Mouse (Mus musculus) midbrain, embryonic 14.5 days (tissue): ENCODE measurements at regions not wholly inside any gene's neighbourhood (a gene's known extent, or its start where the extent isn't known, plus 50 kb on each side); places are given as distances from the start of the nearest gene placed in this dataset.
A peak's percentile ranks its signal among the peaks of the same experiment; 100 is the strongest.

Source experiments
- ATAC-seq: fragments of 200-750 bp; cut with Nextera tagmentation; 2 replicates; pipeline ENCODE4 v1.8.0; 2017; ENCODE audit warnings: moderate number of reproducible peaks, moderate library complexity; ENCODE audit not compliant: low FRiP score, low TSS enrichment
- DNase-seq: peaks from one replicate; pipeline ENCODE4 v3.0.0-alpha.2; 2015
- H3K27ac ChIP-seq: fragments of 300-500 bp; sonication (generic); replicated peaks from 2 replicates; pipeline ENCODE4 v1.5.1; 2014; ENCODE audit warnings: mild to moderate bottlenecking, low read depth, low read length, moderate library complexity
- H3K27me3 ChIP-seq: fragments of 300-500 bp; sonication (generic); 2 replicates; pipeline ENCODE4 v1.6.1; 2014; ENCODE audit warnings: low read length, control low read depth, mixed read lengths; ENCODE audit not compliant: control insufficient read depth, insufficient read depth
- H3K36me3 ChIP-seq: fragments of 300-500 bp; sonication (generic); 2 replicates; pipeline ENCODE4 v1.6.1; 2014; ENCODE audit warnings: low read length, control low read depth; ENCODE audit not compliant: control insufficient read depth, insufficient read depth
- H3K4me1 ChIP-seq: fragments of 300-500 bp; sonication (generic); 2 replicates; pipeline ENCODE4 v1.6.1; 2014; ENCODE audit warnings: mild to moderate bottlenecking, antibody characterized with exemption, low read length, control low read depth; ENCODE audit not compliant: control insufficient read depth, insufficient read depth
- H3K4me2 ChIP-seq: fragments of 300-500 bp; sonication (generic); 2 replicates; pipeline ENCODE4 v1.6.1; 2014; ENCODE audit warnings: mild to moderate bottlenecking, low read length, moderate library complexity
- H3K4me3 ChIP-seq: fragments of 300-500 bp; sonication (generic); replicated peaks from 2 replicates; pipeline ENCODE4 v1.5.1; 2014; ENCODE audit warnings: low read depth, low read length
- H3K9ac ChIP-seq: fragments of 300-500 bp; sonication (generic); replicated peaks from 2 replicates; pipeline ENCODE4 v1.6.1; 2014; ENCODE audit warnings: mild to moderate bottlenecking, low read length, moderate library complexity
- H3K9me3 ChIP-seq: fragments of 300-500 bp; sonication (generic); 2 replicates; pipeline ENCODE4 v1.6.1; 2016; ENCODE audit warnings: low read length, control low read depth, mixed read lengths; ENCODE audit not compliant: control insufficient read depth
- WGBS: fragments of 180-500 bp; shearing (Covaris S2); extraction: QIAGEN DNeasy Blood & Tissue Kit; methylation state at CpG from one replicate; pipeline ENCODE4 v1.1.7; 2014; 5-methylcytosine and 5-hydroxymethylcytosine counted together

- no peak overlapping the region for H3K4me3 ChIP-seq
- no peak overlapping the region for H3K9ac ChIP-seq
- H3K27ac ChIP-seq = no peak overlapping the region
- no peak overlapping the region for H3K4me2 ChIP-seq
- H3K36me3 ChIP-seq = no peaks in the 10 kb centered on the region
- no peaks in the 10 kb centered on the region for H3K9me3 ChIP-seq
- 87% methylated on average over 5 of the region's 5 CpGs for WGBS
- no peaks in the 10 kb centered on the region for H3K27me3 ChIP-seq
- DNase-seq (no peak), ATAC-seq (no peak)
- no peaks in the 10 kb centered on the region for H3K4me1 ChIP-seq
These were observed 323.3 kb downstream of the Rnd3 start for GRCm38 (mm10) chr2:50825626-50826025.

- no peak overlapping the region for H3K9ac ChIP-seq
- no peak overlapping the region for H3K27ac ChIP-seq
- H3K9me3 ChIP-seq = no peaks in the 10 kb centered on the region
- DNase-seq (no peak), ATAC-seq (no peak)
- H3K4me1 ChIP-seq = no peaks in the 10 kb centered on the region
- no peaks in the 10 kb centered on the region for H3K36me3 ChIP-seq
- H3K27me3 ChIP-seq = no peaks in the 10 kb centered on the region
- WGBS = 87% methylated on average over 3 of the region's 3 CpGs
- no peak overlapping the region for H3K4me2 ChIP-seq
- H3K4me3 ChIP-seq = no peak overlapping the region
These were observed 324.1 kb downstream of the Rnd3 start for GRCm38 (mm10) chr2:50824782-50825181.

- Histone ChIP-seq H3K4me3 (no peak overlapping the region), H3K27me3 (no peaks in the 10 kb centered on the region)
- ATAC-seq = no peak
These were observed 326.2 kb downstream of the Rnd3 start for GRCm38 (mm10) chr2:50822738-50823137.

GRCm38 (mm10) chr2:50819305-50819665 is 329.6 kb downstream of the Rnd3 start:
- no peaks in the 10 kb centered on the region for H3K4me1 ChIP-seq
- no peaks in the 10 kb centered on the region for H3K27me3 ChIP-seq
- WGBS = 92% methylated on average over 5 of the region's 5 CpGs
- no peak overlapping the region for H3K27ac ChIP-seq
- H3K4me3 ChIP-seq = no peak overlapping the region
- DNase-seq (no peak), ATAC-seq (no peak)
- H3K9ac ChIP-seq = no peak overlapping the region
- H3K36me3 ChIP-seq = no peaks in the 10 kb centered on the region
- H3K4me2 ChIP-seq = no peak overlapping the region
- no peaks in the 10 kb centered on the region for H3K9me3 ChIP-seq

More at GRCm38 (mm10) chr2:50822738-50823137, 326.2 kb downstream of the Rnd3 start:
- Histone ChIP-seq H3K4me2 (no peak overlapping the region), H3K9ac (no peak overlapping the region), H3K4me1 (no peaks in the 10 kb centered on the region), H3K27ac (no peak overlapping the region), H3K36me3 (no peaks in the 10 kb centered on the region), H3K9me3 (no peaks in the 10 kb centered on the region)
- DNase-seq = no peak

GRCm38 (mm10) chr2:50818557-50819304 is 330.2 kb downstream of the Rnd3 start:
- Histone ChIP-seq H3K27ac (no peak overlapping the region), H3K4me1 (no peaks in the 10 kb centered on the region), H3K4me2 (no peak overlapping the region), H3K27me3 (no peaks in the 10 kb centered on the region), H3K4me3 (no peak overlapping the region), H3K9me3 (no peaks in the 10 kb centered on the region), H3K36me3 (no peaks in the 10 kb centered on the region), H3K9ac (no peak overlapping the region)
- WGBS = 87% methylated on average over 7 of the region's 7 CpGs
- DNase-seq (no peak), ATAC-seq (no peak)

- 71% methylated on average over 5 of the region's 5 CpGs for WGBS
- Histone ChIP-seq H3K9me3 (no peaks in the 10 kb centered on the region), H3K9ac (no peak overlapping the region), H3K4me2 (no peak overlapping the region), H3K4me1 (peaks cover 13% of the 10 kb centered on the region; the same call in 1 of the 2 replicates), H3K36me3 (no peaks in the 10 kb centered on the region), H3K4me3 (no peak overlapping the region), H3K27me3 (no peaks in the 10 kb centered on the region), H3K27ac (no peak overlapping the region)
- DNase-seq = no peak
- ATAC-seq = no peak
These were observed 332.5 kb downstream of the Rnd3 start for GRCm38 (mm10) chr2:50816364-50816763.

GRCm38 (mm10) chr2:50815541-50815940 is 333.4 kb downstream of the Rnd3 start:
- DNase-seq = peak; percentile 20
- Histone ChIP-seq H3K27me3 (no peaks in the 10 kb centered on the region), H3K9me3 (no peaks in the 10 kb centered on the region), H3K4me1 (peaks cover 21% of the 10 kb centered on the region), H3K36me3 (no peaks in the 10 kb centered on the region), H3K9ac (no peak overlapping the region), H3K27ac (no peak overlapping the region), H3K4me3 (no peak overlapping the region), H3K4me2 (no peak overlapping the region)
- no peak for ATAC-seq
- WGBS = 61% methylated on average over 3 of the region's 3 CpGs

- no peaks in the 10 kb centered on the region for H3K9me3 ChIP-seq
- H3K4me2 ChIP-seq = no peak overlapping the region
- H3K27me3 ChIP-seq = no peaks in the 10 kb centered on the region
- WGBS = 93% methylated on average over 9 of the region's 9 CpGs
- DNase-seq = no peak
- H3K4me3 ChIP-seq = no peak overlapping the region
- H3K4me1 ChIP-seq = peaks cover 29% of the 10 kb centered on the region
- no peak overlapping the region for H3K9ac ChIP-seq
- no peaks in the 10 kb centered on the region for H3K36me3 ChIP-seq
- ATAC-seq = no peak
- H3K27ac ChIP-seq = no peak overlapping the region
These were observed 335.1 kb downstream of the Rnd3 start for GRCm38 (mm10) chr2:50813568-50814461.
